Mouse (Mus musculus) bone marrow, adult 2 months (tissue): ENCODE data around the gene H2-M5. TPM values are rescaled to one million over a fixed set of nuclear protein-coding genes. Genes with fewer than 3 reads are reported as not detected.

Experiments
- H3K27ac ChIP-seq: fragments of 200-500 bp; 2 replicates; pipeline ENCODE4 v1.5.1; 2012; ENCODE audit warnings: low read depth, mild to moderate bottlenecking, control low read depth, inconsistent platforms, low read length; ENCODE audit not compliant: control insufficient read depth, poor library complexity, insufficient read depth
- H3K4me1 ChIP-seq: fragments of 200-500 bp; 2 replicates; pipeline ENCODE4 v1.6.1; 2011; ENCODE audit warnings: low read length; ENCODE audit not compliant: control insufficient read depth, insufficient read depth
- H3K4me3 ChIP-seq: fragments of 200-500 bp; replicated peaks from 2 replicates; pipeline ENCODE3; 2011; ENCODE audit warnings: mild to moderate bottlenecking, low read depth, low read length, control low read depth; ENCODE audit not compliant: control insufficient read depth
- CTCF ChIP-seq: fragments of 200-500 bp; IDR thresholded peaks from 2 replicates; pipeline ENCODE4 v1.5.1; 2011; ENCODE audit warnings: low read length, control low read depth; ENCODE audit not compliant: control insufficient read depth, insufficient read depth
- POLR2A ChIP-seq: fragments of 200-500 bp; IDR thresholded peaks from 2 replicates; pipeline ENCODE4 v1.6.1; 2011; ENCODE audit warnings: low read depth, mild to moderate bottlenecking, control low read depth, low read length, borderline replicate concordance; ENCODE audit not compliant: control insufficient read depth
- WGBS: fragments of 180-500 bp; shearing (Covaris S2); methylation state at CpG from one replicate; pipeline ENCODE4 v1.1.7; 2018; 5-methylcytosine and 5-hydroxymethylcytosine counted together
- polyA plus RNA-seq: library from polyadenylated mRNA; stranded (reverse); fragments of >200 nt; gene quantifications from 2 replicates; pipeline ENCODE4 v1.2.4, GENCODE M21; 2011; ENCODE audit warnings: low replicate concordance; ENCODE audit not compliant: missing spikeins, insufficient read depth, insufficient read length

The H2-M5 gene
- polyA plus RNA-seq, 1 experiment = 15.2 TPM

DNA sequence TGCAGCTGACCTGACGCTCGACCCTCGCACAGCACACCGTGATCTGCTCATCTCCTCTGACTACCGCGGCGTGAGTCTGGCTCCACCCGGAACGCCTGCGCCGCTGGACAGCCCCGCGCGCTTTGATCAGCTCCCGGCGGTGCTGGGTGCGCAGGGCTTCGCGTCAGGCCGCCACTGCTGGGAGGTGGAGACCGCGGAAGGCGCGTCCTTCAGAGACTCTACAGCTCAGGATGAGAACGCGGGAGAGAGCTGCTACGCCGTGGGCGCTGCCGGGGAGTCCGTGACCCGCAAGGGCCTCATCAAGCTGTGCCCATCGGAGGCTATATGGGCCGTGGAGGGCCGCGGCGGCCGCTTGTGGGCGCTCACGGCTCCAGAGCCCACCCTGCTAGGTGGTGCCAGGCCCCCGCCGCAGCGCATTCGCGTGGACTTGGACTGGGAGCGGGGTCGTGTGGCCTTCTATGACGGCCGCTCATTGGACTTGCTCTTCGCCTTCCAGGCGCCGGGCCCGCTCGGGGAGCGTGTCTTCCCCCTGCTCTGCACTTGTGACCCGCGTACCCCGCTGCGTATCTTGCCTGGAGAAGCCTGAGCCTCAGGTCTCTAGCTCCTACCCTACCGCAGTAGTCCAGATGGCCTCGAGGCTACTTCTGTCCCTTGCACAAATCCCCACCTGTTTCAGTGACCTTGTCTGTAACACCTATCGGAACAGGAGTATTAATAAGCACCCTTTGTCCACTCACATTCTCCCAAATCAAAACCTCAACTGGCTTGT is 42.1 kb downstream of the H2-M5 start:
- Histone ChIP-seq H3K27ac (no peak overlapping the region), H3K4me3 (no peak overlapping the region), H3K4me1 (no peaks in the 10 kb centered on the region; the same call in 1 of the 2 replicates)
- TF ChIP-seq CTCF (no peak), POLR2A (no peak)
- 4% methylated on average over 62 of the region's 62 CpGs for WGBS

- H3K4me1 ChIP-seq = no peaks in the 10 kb centered on the region
- H3K27ac ChIP-seq = no peak overlapping the region
- no peak for TF ChIP-seq CTCF
- WGBS = 36% methylated on average over 9 of the region's 9 CpGs
- H3K4me3 ChIP-seq = no peak overlapping the region
Observed at GRCm38 (mm10) chr17:36944121-36944775, 45.1 kb downstream of the H2-M5 start.

GRCm38 (mm10) chr17:36943691-36944090 is 45.6 kb downstream of the H2-M5 start:
- 10% methylated on average over 5 of the region's 5 CpGs for WGBS
- Histone ChIP-seq H3K4me1 (no peaks in the 10 kb centered on the region), H3K4me3 (no peak overlapping the region), H3K27ac (no peak overlapping the region)
- TF ChIP-seq CTCF (no peak), POLR2A (no peak)

- WGBS = 2% methylated on average over 59 of the region's 59 CpGs
- Histone ChIP-seq H3K4me3 (no peak within 1 kb of the TSS), H3K4me1 (no peaks in the 10 kb centered on the region), H3K27ac (no peak within 1 kb of the TSS)
- TF ChIP-seq CTCF = no peak
- TF ChIP-seq POLR2A = no peak
Observed at GRCm38 (mm10) chr17:36942791-36943471, 46.4 kb downstream of the H2-M5 start, which contains the start of gene Rnf39. Rnf39 (plus strand) TSS chr17:36942918.

- no peak overlapping the region for H3K4me3 ChIP-seq
- TF ChIP-seq POLR2A = no peak
- no peak for TF ChIP-seq CTCF
- 3% methylated on average over 10 of the region's 10 CpGs for WGBS
- no peak overlapping the region for H3K27ac ChIP-seq
- no peaks in the 10 kb centered on the region for H3K4me1 ChIP-seq
Observed at GRCm38 (mm10) chr17:36942391-36942790, 46.9 kb downstream of the H2-M5 start.

- Histone ChIP-seq H3K4me1 (no peaks in the 10 kb centered on the region), H3K4me3 (no peak overlapping the region), H3K27ac (no peak overlapping the region)
- 74% methylated on average over 2 of the region's 2 CpGs for WGBS
- no peak for TF ChIP-seq POLR2A
- TF ChIP-seq CTCF = no peak
Observed at GRCm38 (mm10) chr17:36938056-36938455, 51.3 kb downstream of the H2-M5 start.

Other genes with a start within 250 kb of the H2-M5 start
- gene H2-M10.5, start 216.6 kb downstream of the H2-M5 start, polyA plus RNA-seq = not detected in 2 replicates
- gene H2-M10.6, start 177.4 kb downstream of the H2-M5 start, polyA plus RNA-seq = not detected in 2 replicates
- 20.9 and 39.6 TPM in 2 replicates for gene Trim26, start 152.4 kb downstream of the H2-M5 start, polyA plus RNA-seq
- 1.6 TPM in 1 of 2 replicates, not detected in the other for gene Trim15, start 122.3 kb downstream of the H2-M5 start, polyA plus RNA-seq
- 108 and 159 TPM in 2 replicates for gene Trim10, start 120.0 kb downstream of the H2-M5 start, polyA plus RNA-seq
- gene Trim40, start 99.4 kb downstream of the H2-M5 start, polyA plus RNA-seq = not detected in 2 replicates
- not detected in 2 replicates for gene Trim31, start 91.4 kb downstream of the H2-M5 start, polyA plus RNA-seq
- not detected in 2 replicates for gene Rnf39, start 46.6 kb downstream of the H2-M5 start, polyA plus RNA-seq
- 21.2 and 37.5 TPM in 2 replicates for gene Ppp1r11, start 37.8 kb downstream of the H2-M5 start, polyA plus RNA-seq
- 53.8 and 62.7 TPM in 2 replicates for gene Znrd1, start 31.0 kb downstream of the H2-M5 start, polyA plus RNA-seq
- gene Znrd1as, start 30.9 kb downstream of the H2-M5 start, polyA plus RNA-seq = 4.0 and 7.8 TPM in 2 replicates
- gene 2410137M14Rik, start 8.3 kb downstream of the H2-M5 start, polyA plus RNA-seq = 1.8 TPM in 1 of 2 replicates, not detected in the other
- 1.3 and 19.0 TPM in 2 replicates for gene Zfp57, start 11.6 kb upstream of the H2-M5 start, polyA plus RNA-seq
- not detected in 2 replicates for gene Mog, start 33.9 kb upstream of the H2-M5 start, polyA plus RNA-seq
- 19.5 and 47.1 TPM in 2 replicates for gene Gabbr1, start 56.4 kb upstream of the H2-M5 start, polyA plus RNA-seq
- gene Olfr90, start 99.0 kb upstream of the H2-M5 start, polyA plus RNA-seq = not detected in 2 replicates
- not detected in 2 replicates for gene Olfr91, start 108.7 kb upstream of the H2-M5 start, polyA plus RNA-seq
- gene Olfr92, start 130.6 kb upstream of the H2-M5 start, polyA plus RNA-seq = not detected in 2 replicates
- gene Olfr93, start 172.0 kb upstream of the H2-M5 start, polyA plus RNA-seq = not detected in 2 replicates
- gene Ubd, start 204.4 kb upstream of the H2-M5 start, polyA plus RNA-seq = 6.7 and 19.8 TPM in 2 replicates
- gene Olfr94, start 211.5 kb upstream of the H2-M5 start, polyA plus RNA-seq = not detected in 2 replicates
- 0.40 TPM in 1 of 2 replicates, not detected in the other for gene Olfr95, start 223.6 kb upstream of the H2-M5 start, polyA plus RNA-seq
- gene Olfr96, start 230.6 kb upstream of the H2-M5 start, polyA plus RNA-seq = not detected in 2 replicates
- not detected in 2 replicates for gene Olfr97, start 247.8 kb upstream of the H2-M5 start, polyA plus RNA-seq